Mouse (Mus musculus): Measurements from ENCODE around the gene Tmod4. TPM values are rescaled to one million over a fixed set of nuclear protein-coding genes. Genes with fewer than 3 reads are reported as not detected.
A peak's percentile ranks its signal among the peaks of the same experiment; 100 is the strongest.
"Not testable (repeated sequence)": the region's sequence is repeated elsewhere in the genome, so short reads cannot be mapped to it uniquely, and the experiment has no call there.

Gene Tmod4
- polyA plus RNA-seq, 1 experiment from 2014 or later = 1.2 TPM

DNA sequence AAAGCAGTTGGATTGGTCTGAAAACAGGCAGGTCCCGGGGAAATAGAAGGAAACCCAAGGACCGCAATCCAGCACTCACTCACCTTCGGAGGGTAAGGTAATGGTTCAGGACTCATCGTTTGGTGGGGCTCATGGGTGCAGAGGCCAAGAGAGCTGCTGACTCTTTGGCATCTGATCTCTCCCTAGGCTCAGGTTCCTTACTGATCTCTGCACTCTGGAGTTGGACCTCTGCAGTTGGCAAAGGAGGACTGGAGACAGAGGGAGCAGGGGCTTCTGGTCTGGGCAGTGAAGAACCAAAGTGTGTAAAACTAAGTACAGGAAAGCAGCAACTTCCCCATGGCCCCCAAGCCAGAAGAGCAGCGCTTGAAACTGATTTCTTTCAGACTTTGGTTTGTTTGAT lies 5.8 kb downstream of the Tmod4 start:
- H3K27ac ChIP-seq (ENCODE audit: low read depth) = no peak overlapping the region
- peaks cover 25% of the 10 kb centered on the region for H3K36me3 ChIP-seq (ENCODE audit: insufficient read depth)
- no peak overlapping the region for H3K4me3 ChIP-seq (ENCODE audit: low read depth, low read length)
- peaks cover 1% of the 10 kb centered on the region for H3K4me1 ChIP-seq (ENCODE audit: insufficient read depth)
- no peaks in the 10 kb centered on the region for H3K9me3 ChIP-seq (ENCODE audit: low read depth, low read length)
- WGBS = 77% methylated on average over 5 of the region's 5 CpGs
- H3K27me3 ChIP-seq (ENCODE audit: insufficient read depth, low read length) = no peaks in the 10 kb centered on the region
- no peak overlapping the region for H3K9ac ChIP-seq
- DNase-seq (no peak), ATAC-seq (ENCODE audit: insufficient read depth) (no peak)
- H3K4me2 ChIP-seq = no peak overlapping the region
- TF ChIP-seq CTCF (IDR thresholded peaks at IDR 0.05; ENCODE audit: low read depth) = no peak

DNA sequence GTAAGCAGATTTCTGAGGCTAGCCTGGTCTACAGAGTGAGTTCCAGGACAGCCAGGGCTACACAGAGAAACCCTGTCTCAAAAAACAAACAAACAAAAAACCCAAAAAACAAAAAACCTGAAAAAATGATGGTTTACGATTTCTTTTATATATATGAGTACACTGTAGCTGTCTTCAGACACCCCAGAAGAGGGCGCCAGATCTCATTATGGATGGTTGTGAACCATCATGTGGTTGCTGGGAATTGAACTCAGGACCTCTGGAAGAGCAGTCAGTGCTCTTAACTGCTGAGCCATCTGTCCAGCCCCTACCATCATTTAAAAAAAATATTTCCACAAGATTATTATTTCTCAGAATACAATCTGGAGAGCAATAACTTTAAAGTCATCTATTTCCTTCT lies 8.1 kb downstream of the Tmod4 start:
- H3K9ac ChIP-seq; H3K9me3 ChIP-seq (ENCODE audit: low read depth, low read length); ATAC-seq (ENCODE audit: insufficient read depth); DNase-seq; H3K27me3 ChIP-seq (ENCODE audit: insufficient read depth, low read length); H3K4me3 ChIP-seq (ENCODE audit: low read depth, low read length); H3K4me2 ChIP-seq; H3K4me1 ChIP-seq (ENCODE audit: insufficient read depth); H3K27ac ChIP-seq (ENCODE audit: low read depth): not testable (repeated sequence)
- 82% methylated on average over 2 of the region's 2 CpGs for WGBS
- peak; percentile 21; the same call in 1 of the 2 replicates for TF ChIP-seq CTCF (IDR thresholded peaks at IDR 0.05; ENCODE audit: low read depth)
- peaks cover 25% of the 10 kb centered on the region for H3K36me3 ChIP-seq (ENCODE audit: insufficient read depth)

DNA sequence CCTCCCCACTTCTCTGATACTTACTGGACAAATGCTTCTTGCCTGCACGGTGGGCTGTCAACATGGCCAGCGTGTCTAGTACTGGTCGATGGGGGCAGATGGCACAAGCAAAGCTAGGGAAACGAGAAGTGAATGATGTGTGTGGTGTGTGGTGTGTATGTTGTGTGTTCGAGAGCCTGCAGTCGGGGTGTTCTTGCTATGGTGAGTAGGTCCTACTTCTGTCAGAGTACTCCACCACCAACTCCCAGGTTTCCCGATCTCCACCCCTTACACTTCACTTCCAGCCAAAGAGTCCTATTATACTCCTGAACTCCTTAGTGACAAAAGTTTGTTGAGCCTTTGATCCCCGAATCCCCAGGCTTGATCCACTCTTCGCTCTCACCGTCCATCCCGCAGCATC lies 8.9 kb downstream of the Tmod4 start:
- Histone ChIP-seq H3K27me3 (ENCODE audit: insufficient read depth, low read length) (no peaks in the 10 kb centered on the region), H3K9me3 (ENCODE audit: low read depth, low read length) (no peaks in the 10 kb centered on the region), H3K4me1 (ENCODE audit: insufficient read depth) (no peaks in the 10 kb centered on the region), H3K9ac (peak overlapping the region; percentile 74), H3K27ac (ENCODE audit: low read depth) (peak overlapping the region; percentile 75; the same call in 1 of the 2 replicates), H3K4me2 (peak overlapping the region; percentile 71), H3K4me3 (ENCODE audit: low read depth, low read length) (peak overlapping the region; percentile 61), H3K36me3 (ENCODE audit: insufficient read depth) (peaks cover 25% of the 10 kb centered on the region)
- no peak for DNase-seq
- 52% methylated on average over 11 of the region's 11 CpGs for WGBS
- ATAC-seq (ENCODE audit: insufficient read depth) = 0 out of 2 replicates have a peak, but pooled peaks have one; percentile 9
- TF ChIP-seq CTCF (IDR thresholded peaks at IDR 0.05; ENCODE audit: low read depth) = no peak

DNA sequence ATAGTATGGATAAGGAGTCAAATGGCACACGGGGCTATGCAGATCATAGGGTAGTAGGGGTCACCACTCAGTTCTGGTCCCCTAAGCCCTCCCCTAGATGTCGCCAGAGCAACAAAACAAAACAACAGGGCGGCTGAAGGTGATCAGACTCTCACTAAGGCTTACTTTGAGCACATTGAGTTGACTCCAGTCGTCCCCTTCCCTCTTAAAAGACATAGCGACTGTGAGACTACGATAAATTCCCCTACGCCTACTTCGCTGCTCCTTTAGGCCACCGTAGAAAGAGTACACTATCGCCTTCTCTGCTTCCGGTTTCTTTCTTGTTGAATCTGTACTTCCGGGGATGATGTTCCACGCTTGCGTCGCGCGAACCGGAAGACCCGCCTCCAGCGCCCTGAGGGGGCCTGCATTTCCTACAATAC lies 9.4 kb downstream of the Tmod4 start, which contains the start of the genes Scnm1 and Lysmd1:
Scnm1 (minus strand) TSS at position 332 of the 422 bp plus-strand sequence.
Lysmd1 (plus strand) TSS at position 409 of the 422 bp plus-strand sequence.
- Histone ChIP-seq H3K27ac (ENCODE audit: low read depth) (peak within 1 kb of the TSS; percentile 75; the same call in 1 of the 2 replicates), H3K4me1 (ENCODE audit: insufficient read depth) (no peaks in the 10 kb centered on the region), H3K4me2 (peak within 1 kb of the TSS; percentile 71), H3K27me3 (ENCODE audit: insufficient read depth, low read length) (no peaks in the 10 kb centered on the region), H3K9ac (peak within 1 kb of the TSS; percentile 74), H3K9me3 (ENCODE audit: low read depth, low read length) (no peaks in the 10 kb centered on the region), H3K4me3 (ENCODE audit: low read depth, low read length) (peak within 1 kb of the TSS; percentile 61), H3K36me3 (ENCODE audit: insufficient read depth) (peaks cover 21% of the 10 kb centered on the region)
- DNase-seq (peak; percentile 97), ATAC-seq (ENCODE audit: insufficient read depth) (peak; percentile 91)
- WGBS = 0% methylated on average over 20 of the region's 20 CpGs
- TF ChIP-seq CTCF (IDR thresholded peaks at IDR 0.05; ENCODE audit: low read depth) = peak; percentile 18; the same call in 1 of the 2 replicates

DNA sequence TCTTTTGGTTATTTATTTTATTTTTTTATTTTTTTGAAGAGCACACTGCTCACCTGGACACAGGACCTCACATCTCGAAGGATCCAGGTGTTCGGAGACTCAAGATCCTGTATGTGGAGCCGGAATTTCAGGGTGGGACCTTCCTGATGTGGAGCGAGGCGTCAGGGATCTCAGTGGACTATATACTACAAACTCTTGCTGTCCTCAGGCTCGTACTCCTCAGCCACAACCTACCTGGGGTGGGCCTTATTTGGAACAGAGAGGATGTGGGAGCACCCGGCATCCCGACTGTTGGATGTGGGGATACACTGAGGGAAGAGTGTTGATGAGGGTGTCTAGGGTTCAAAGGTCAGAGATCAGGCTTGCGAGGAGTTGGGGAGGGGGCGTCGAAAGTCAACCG lies 9.9 kb downstream of the Tmod4 start:
- H3K4me3 ChIP-seq (ENCODE audit: low read depth, low read length) = peak overlapping the region; percentile 61
- not testable (repeated sequence) for H3K27me3 ChIP-seq (ENCODE audit: insufficient read depth, low read length); H3K9me3 ChIP-seq (ENCODE audit: low read depth, low read length); H3K9ac ChIP-seq; DNase-seq; H3K4me2 ChIP-seq; H3K4me1 ChIP-seq (ENCODE audit: insufficient read depth); H3K27ac ChIP-seq (ENCODE audit: low read depth)
- peak; percentile 60 for ATAC-seq (ENCODE audit: insufficient read depth)
- no CpG with 5 or more reads among the region's 12 CpGs for WGBS
- peaks cover 16% of the 10 kb centered on the region; the same call in 1 of the 2 replicates for H3K36me3 ChIP-seq (ENCODE audit: insufficient read depth)

DNA sequence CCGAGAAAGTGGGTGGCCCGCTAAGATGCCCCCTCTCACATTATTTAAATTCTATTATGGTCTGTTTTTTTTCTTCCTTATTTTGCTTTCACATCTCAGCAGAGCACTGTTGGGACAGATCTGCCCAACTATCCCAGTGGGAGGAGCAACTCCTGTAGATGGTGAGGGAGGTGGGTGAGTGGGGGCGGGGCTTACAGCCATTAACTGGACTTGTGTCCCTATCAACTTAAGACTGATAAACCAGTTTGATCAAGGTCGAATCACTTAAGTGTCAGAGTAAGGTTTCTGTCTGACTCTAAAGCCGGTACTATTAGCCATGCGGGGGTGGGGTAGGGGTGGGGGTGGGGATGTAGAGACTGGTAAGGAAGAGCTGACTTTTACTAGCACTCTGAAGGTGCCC lies 10.7 kb downstream of the Tmod4 start:
- peak overlapping the region; percentile 70 for H3K4me2 ChIP-seq
- H3K4me1 ChIP-seq (ENCODE audit: insufficient read depth) = no peaks in the 10 kb centered on the region
- no peak for TF ChIP-seq CTCF (IDR thresholded peaks at IDR 0.05; ENCODE audit: low read depth)
- peak overlapping the region; percentile 34 for H3K4me3 ChIP-seq (ENCODE audit: low read depth, low read length)
- no peaks in the 10 kb centered on the region for H3K9me3 ChIP-seq (ENCODE audit: low read depth, low read length)
- ATAC-seq (ENCODE audit: insufficient read depth) (peak; percentile 25; the same call in 1 of the 2 replicates), DNase-seq (peak; percentile 67)
- WGBS = 8% methylated on average over 6 of the region's 6 CpGs
- H3K9ac ChIP-seq = peak overlapping the region; percentile 44
- H3K27me3 ChIP-seq (ENCODE audit: insufficient read depth, low read length) = no peaks in the 10 kb centered on the region
- no peak overlapping the region for H3K27ac ChIP-seq (ENCODE audit: low read depth)
- H3K36me3 ChIP-seq (ENCODE audit: insufficient read depth) = peaks cover 12% of the 10 kb centered on the region; the same call in 1 of the 2 replicates

DNA sequence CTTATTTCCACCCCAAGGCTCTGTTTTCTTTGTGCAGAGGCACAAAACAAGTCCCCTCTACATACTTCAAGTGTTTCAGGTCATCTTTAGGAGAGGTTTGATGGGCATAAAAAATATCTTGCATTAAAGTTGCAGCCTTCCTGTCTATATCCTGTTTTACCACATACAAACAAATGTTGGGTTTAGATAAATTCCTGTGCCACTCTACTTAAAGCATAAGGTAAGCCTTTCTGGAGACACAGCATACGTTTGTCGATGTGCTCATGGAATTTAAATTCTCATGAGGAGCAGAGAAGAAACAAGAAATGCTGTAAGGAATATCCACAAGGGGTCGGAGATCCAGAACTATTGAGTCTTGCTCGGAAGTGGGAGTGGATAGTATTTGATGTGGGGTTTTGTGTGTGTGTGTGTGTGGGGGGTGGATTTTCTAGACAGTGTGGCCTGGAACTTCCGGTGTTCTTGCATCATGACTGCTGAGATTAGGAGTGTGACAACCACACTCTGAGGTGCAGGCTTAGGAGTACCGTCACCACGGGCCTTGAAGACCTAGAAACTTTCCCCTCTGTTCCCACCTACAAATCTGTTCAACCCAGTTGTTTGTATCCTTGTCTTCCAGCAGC lies 11.3 kb downstream of the Tmod4 start:
- no peaks in the 10 kb centered on the region for H3K9me3 ChIP-seq (ENCODE audit: low read depth, low read length)
- peak overlapping the region; percentile 70 for H3K4me2 ChIP-seq
- 0 out of 2 replicates have a peak overlapping the region, but pooled peaks have one; percentile 7 for H3K9ac ChIP-seq
- peaks cover 14% of the 10 kb centered on the region; the same call in 1 of the 2 replicates for H3K36me3 ChIP-seq (ENCODE audit: insufficient read depth)
- DNase-seq (no peak), ATAC-seq (ENCODE audit: insufficient read depth) (no peak)
- TF ChIP-seq CTCF (IDR thresholded peaks at IDR 0.05; ENCODE audit: low read depth) = no peak
- H3K27me3 ChIP-seq (ENCODE audit: insufficient read depth, low read length) = no peaks in the 10 kb centered on the region
- H3K4me1 ChIP-seq (ENCODE audit: insufficient read depth) = no peaks in the 10 kb centered on the region
- WGBS = 74% methylated on average over 7 of the region's 7 CpGs
- H3K27ac ChIP-seq (ENCODE audit: low read depth) = no peak overlapping the region
- peak overlapping the region; percentile 34 for H3K4me3 ChIP-seq (ENCODE audit: low read depth, low read length)

Data from lung, embryonic 14.5 days (tissue).